Mouse (Mus musculus) Patski (cell line): ENCODE data around the gene Stat6. TPM values are rescaled to one million over a fixed set of nuclear protein-coding genes. Genes with fewer than 3 reads are reported as not detected.

ENCODE experiments used
- ATAC-seq: fragments of 100-300 bp; one replicate; pipeline ENCODE4 v1.8.0; 2021
- CTCF ChIA-PET: fragments of 350-600 bp; sonication (Branson Sonifier 250); formaldehyde crosslinking; loops from one replicate; lab custom pipeline; 2022; ENCODE audit warnings: inconsistent platforms; lab: Charles Lee
- POLR2A ChIA-PET: fragments of 350-600 bp; sonication (Branson Sonifier 250); formaldehyde crosslinking; loops from one replicate; lab custom pipeline; 2022; ENCODE audit warnings: antibody characterized with exemption, inconsistent platforms; lab: Charles Lee
- DNase-seq: peaks from one replicate; pipeline ENCODE4 v3.0.0-alpha.2; 2011; ENCODE audit warnings: low read depth, low spot score
- H3K27me3 ChIP-seq: fragments of 371-371 bp; one replicate; pipeline ENCODE4 v1.5.1; 2021
- CTCF ChIP-seq: fragments of 100-300 bp; IDR thresholded peaks from one replicate; pipeline ENCODE4 v1.5.1; 2021
- in situ Hi-C: fragments of 300-500 bp; cut with MboI; formaldehyde crosslinking; loops from 3 replicates; pipeline ENCODE4 v1.11.1; 2018; ENCODE audit warnings: low pct_unique_long_range_greater_than_20kb, mixed read lengths
- polyA plus RNA-seq: library from polyadenylated mRNA; unstranded; gene quantifications from one replicate; pipeline ENCODE4 v1.2.3, GENCODE M21; 2021

The Stat6 gene
- polyA plus RNA-seq, 1 experiment from 2014 or later, result 67.3 TPM

DNA sequence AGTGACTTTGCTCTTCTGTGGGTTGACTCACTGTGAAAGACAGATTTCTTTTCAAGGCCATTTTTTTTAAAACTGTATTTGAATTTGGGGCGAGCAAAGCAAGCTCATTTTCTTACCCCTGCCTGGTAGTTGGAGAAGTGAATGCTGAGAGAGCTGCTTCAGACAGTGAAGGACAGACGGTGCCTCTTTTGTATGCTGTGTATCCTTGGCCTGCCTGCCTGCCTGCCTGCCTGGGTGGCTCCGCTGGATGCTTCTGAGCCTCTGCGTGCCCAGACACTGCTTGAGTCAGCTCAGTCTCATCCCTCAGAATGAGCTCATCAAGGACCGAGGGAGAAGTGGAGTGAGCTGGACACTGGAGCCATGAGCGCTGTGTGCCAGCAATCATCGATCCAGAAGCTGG, 56.2 kb downstream of the Stat6 start:
- POLR2A ChIA-PET, result no interaction called here
- in situ Hi-C loops, result loop anchor here (25.0 kb wide), 1 partner anchor 488 kb away; the partner anchor contains the start of genes Gls2 and Rbms2
- CTCF ChIA-PET, result no interaction called here

DNA sequence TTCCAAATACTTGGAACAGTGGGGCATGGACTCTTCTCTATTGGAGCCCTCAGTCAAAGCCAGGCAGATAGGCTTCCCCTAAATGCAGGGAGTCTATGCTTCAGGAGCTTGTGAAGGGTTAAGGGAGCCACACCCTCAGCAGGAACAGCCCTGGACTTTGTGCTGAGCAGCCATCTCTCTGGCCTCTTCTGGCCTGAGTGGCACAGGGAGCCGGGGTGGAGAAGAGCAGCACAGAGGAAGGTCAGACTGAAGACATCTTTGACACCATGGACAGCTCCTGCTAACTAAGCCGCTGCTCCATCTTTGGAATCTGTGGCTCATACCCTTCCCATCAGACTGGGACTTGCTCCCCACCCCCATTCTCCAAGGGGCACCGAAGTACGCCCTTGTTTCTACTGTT, 60.5 kb downstream of the Stat6 start:
- DNase-seq (no peak), ATAC-seq (no peak)
- no peaks in the 10 kb centered on the region for H3K27me3 ChIP-seq
- CTCF ChIA-PET, result no interaction called here
- POLR2A ChIA-PET, result no interaction called here
- no peak for TF ChIP-seq CTCF
- in situ Hi-C loops, result no loop called here

More for the DNA sequence above, 56.2 kb downstream of the Stat6 start:
- no peak for TF ChIP-seq CTCF
- ATAC-seq (no peak), DNase-seq (no peak)
- no peaks in the 10 kb centered on the region for H3K27me3 ChIP-seq

DNA sequence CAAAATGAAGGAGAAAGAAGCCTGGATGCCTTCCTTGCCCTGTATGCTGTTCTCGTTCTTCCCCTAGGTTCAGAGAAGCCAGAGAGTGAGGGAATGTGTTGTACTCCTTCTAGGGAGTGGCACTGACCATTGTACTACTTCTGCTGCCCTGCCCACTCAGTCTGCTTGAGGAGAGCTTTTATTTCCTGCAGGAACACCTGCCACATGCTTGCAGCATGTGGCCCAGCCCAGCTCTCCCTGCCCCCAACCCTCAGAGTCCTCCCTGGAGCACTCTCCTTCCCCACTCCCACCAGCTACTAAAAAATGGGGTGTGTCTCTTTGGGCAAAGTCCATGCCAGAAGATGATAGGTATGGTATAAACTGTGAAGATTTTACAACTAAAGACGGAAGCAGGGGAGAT, 61.5 kb downstream of the Stat6 start:
- in situ Hi-C loops, result no loop called here
- no peak for TF ChIP-seq CTCF
- POLR2A ChIA-PET, result no interaction called here
- no peaks in the 10 kb centered on the region for H3K27me3 ChIP-seq
- ATAC-seq (no peak), DNase-seq (no peak)
- CTCF ChIA-PET, result interaction anchor here (0.7 to 1.4 kb wide), 2 partner anchors 14 to 227 kb away, joined by 3 to 4 read pairs; no protein-coding TSS in a partner anchor

DNA sequence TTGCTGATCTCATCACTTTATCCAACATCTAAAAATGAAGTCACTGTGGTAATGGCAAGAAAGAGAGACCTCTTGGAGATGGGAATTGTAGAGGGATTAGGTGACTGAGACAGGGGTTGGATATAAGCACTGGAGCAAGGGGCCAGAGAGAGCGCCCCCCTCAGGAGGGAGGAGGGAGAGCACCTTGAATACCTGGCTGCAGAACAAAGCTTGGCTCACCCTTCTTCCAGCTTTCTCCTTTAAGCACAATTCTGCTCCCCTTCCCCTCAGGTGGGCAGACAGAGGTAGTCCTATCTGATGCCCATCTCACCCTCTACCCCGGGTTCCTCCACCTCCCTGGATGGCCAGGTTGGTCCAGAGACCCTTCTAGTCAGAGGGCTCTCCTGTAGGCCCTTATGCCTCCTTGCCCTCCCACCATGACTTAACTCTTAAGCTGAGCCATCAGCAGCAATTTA, 62.0 kb downstream of the Stat6 start, which contains the start of gene Myo1a:
Gene Myo1a (plus strand): TSS at position 405 of the 455 bp plus-strand sequence.
- no peak for TF ChIP-seq CTCF
- ChIA-PET POLR2A (interaction anchor here (0.6 kb wide), 2 partner anchors 30 to 277 kb away, joined by 3 to 5 read pairs; no protein-coding TSS in a partner anchor), CTCF (interaction anchor here (0.7 to 1.4 kb wide), 2 partner anchors 13 to 227 kb away, joined by 3 to 4 read pairs; no protein-coding TSS in a partner anchor)
- no peak for DNase-seq
- no peak for ATAC-seq
- in situ Hi-C loops, result no loop called here
- H3K27me3 ChIP-seq, result no peaks in the 10 kb centered on the region

DNA sequence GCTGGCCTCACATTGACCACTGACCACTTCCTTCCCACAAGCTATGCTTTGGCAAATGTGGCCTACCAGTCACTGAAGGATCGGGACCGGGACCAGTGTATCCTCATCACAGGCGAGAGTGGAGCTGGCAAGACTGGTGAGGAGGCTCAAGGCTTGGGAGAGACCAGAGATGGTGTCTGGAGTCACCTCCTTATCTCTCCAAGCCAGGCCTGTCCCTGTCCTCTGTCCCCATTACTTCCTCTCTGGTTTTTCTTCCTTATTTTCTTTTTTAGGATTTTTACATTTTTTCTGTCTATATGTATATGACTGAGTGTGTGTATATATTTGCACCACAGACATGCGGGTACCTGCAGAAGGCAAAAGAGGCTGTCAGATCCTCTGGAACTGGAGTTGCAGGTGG, 63.0 kb downstream of the Stat6 start:
- in situ Hi-C loops, result no loop called here
- H3K27me3 ChIP-seq, result no peaks in the 10 kb centered on the region
- DNase-seq, result no peak
- ATAC-seq, result no peak
- ChIA-PET CTCF (no interaction called here), POLR2A (no interaction called here)
- no peak for TF ChIP-seq CTCF

DNA sequence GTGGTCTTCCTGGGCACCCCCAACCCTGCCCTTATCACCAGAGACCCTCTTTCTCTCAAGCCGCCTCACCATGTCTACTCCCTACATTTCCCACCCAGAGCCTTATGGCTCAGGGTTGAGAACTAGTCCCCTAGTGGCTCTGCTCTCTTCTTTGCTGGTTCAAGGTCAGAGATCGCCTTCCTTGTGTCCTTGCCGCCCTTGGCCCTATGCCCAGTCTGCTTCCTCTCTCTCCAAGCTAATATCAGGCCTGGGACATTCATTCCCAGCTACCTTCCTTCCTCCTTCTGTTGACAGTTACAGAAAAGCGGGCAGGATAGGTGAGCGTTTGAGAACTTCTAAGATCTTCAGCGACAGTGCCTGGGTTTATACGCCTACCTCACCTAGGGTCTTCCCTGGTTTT, 64.9 kb downstream of the Stat6 start:
- in situ Hi-C loops, result no loop called here
- ATAC-seq, result no peak
- DNase-seq, result no peak
- no peak for TF ChIP-seq CTCF
- CTCF ChIA-PET, result interaction anchor here (1.2 kb wide), 2 partner anchors 15 to 230 kb away, joined by 3 read pairs; no protein-coding TSS in a partner anchor
- no peaks in the 10 kb centered on the region for H3K27me3 ChIP-seq
- POLR2A ChIA-PET, result no interaction called here

DNA sequence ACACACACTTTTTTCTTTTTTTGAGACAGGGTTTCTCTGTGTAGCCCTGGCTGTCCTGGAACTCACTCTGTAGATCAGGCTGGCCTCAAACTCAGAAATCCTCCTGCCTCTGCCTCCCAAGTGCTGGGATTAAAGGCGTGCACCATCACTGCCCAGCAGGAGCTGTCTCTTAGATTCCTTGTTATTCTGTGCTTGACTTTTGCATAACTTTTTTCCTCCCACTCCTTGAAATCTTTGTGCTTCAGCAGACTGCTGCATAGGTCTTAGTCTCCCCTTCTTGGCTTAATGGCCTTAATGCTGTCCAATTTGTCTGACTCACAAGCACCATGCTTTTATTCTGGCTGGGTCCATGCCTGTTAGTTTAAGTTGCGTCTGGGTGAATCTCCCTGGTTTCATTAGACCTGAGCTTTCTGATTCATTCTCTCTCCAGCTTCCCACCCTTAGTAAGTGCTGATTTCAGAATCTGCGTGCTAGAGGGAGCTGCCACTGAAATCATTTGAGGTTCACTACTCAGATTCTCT, 66.1 kb downstream of the Stat6 start:
- TF ChIP-seq CTCF, result no peak

DNA sequence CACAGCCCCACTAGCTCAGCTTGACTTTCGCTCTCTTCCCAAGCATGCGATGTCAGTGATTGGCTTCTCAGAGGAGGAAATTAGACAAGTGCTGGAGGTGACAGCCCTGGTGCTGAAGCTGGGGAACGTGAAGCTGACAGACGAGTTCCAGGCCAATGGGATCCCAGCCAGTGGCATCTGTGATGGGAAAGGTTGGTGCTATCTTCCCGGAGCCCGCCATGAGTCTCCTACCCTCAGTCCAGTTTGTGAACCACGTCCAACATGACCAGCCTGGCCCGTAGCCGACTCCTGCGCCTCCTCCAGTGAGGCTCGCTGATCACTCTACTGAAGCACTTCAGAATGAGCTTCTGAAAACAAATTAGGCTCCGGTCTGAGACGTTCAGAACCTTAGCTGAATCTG, 67.5 kb downstream of the Stat6 start:
- ATAC-seq (no peak), DNase-seq (no peak)
- no peaks in the 10 kb centered on the region for H3K27me3 ChIP-seq
- in situ Hi-C loops, result no loop called here
- POLR2A ChIA-PET, result interaction anchor here (1.2 to 1.5 kb wide), 2 partner anchors 13 to 15 kb away, joined by 3 read pairs; no protein-coding TSS in a partner anchor
- no peak for TF ChIP-seq CTCF
- CTCF ChIA-PET, result no interaction called here

More for the DNA sequence above, 66.1 kb downstream of the Stat6 start:
- no peak for DNase-seq
- POLR2A ChIA-PET, result no interaction called here
- in situ Hi-C loops, result no loop called here
- H3K27me3 ChIP-seq, result no peaks in the 10 kb centered on the region
- CTCF ChIA-PET, result no interaction called here
- ATAC-seq, result no peak

Other genes starting within 250 kb of the Stat6 start
- gene Stac3, start 141.3 kb upstream of the Stat6 start, polyA plus RNA-seq, result 0.80 TPM
- gene Ndufa4l2, start 128.0 kb upstream of the Stat6 start, polyA plus RNA-seq, result 0.18 TPM
- 144 TPM for gene Shmt2, start 120.5 kb upstream of the Stat6 start, polyA plus RNA-seq
- gene Nxph4, start 108.4 kb upstream of the Stat6 start, polyA plus RNA-seq, result 6.0 TPM
- gene Lrp1, start 21.8 kb upstream of the Stat6 start, polyA plus RNA-seq, result 62.5 TPM
- gene Nemp1, start 23.9 kb downstream of the Stat6 start, polyA plus RNA-seq, result 8.0 TPM
- gene Nab2, start 25.6 kb downstream of the Stat6 start, polyA plus RNA-seq, result 31.8 TPM
- 0.17 TPM for gene Myo1a, start 62.2 kb downstream of the Stat6 start, polyA plus RNA-seq
- not detected for gene Tac2, start 81.5 kb downstream of the Stat6 start, polyA plus RNA-seq
- gene Zbtb39, start 96.6 kb downstream of the Stat6 start, polyA plus RNA-seq, result 7.5 TPM
- gene Gpr182, start 108.7 kb downstream of the Stat6 start, polyA plus RNA-seq, result 0.49 TPM
- 0.05 TPM for gene Rdh1, start 116.7 kb downstream of the Stat6 start, polyA plus RNA-seq
- gene Rdh16f1, start 116.8 kb downstream of the Stat6 start, polyA plus RNA-seq, result 0.18 TPM
- gene Rdh9, start 133.4 kb downstream of the Stat6 start, polyA plus RNA-seq, result not detected
- gene Rdh16, start 158.2 kb downstream of the Stat6 start, polyA plus RNA-seq, result 0.03 TPM
- gene Rdh19, start 206.9 kb downstream of the Stat6 start, polyA plus RNA-seq, result not detected
- gene Rdh16f2, start 223.5 kb downstream of the Stat6 start, polyA plus RNA-seq, result not detected
- gene Rdh7, start 245.8 kb downstream of the Stat6 start, polyA plus RNA-seq, result not detected